Mouse (Mus musculus) liver, embryonic 14.5 days (tissue): ENCODE results near the gene Mgarp. TPM values are rescaled to one million over a fixed set of nuclear protein-coding genes. Genes with fewer than 3 reads are reported as not detected.

Experiments used
- ATAC-seq: fragments of 200-750 bp; cut with Nextera tagmentation; 2 replicates; pipeline ENCODE4 v1.8.0; 2017; ENCODE audit warnings: moderate number of reproducible peaks, mild to moderate bottlenecking, moderate library complexity; ENCODE audit not compliant: insufficient read depth
- DNase-seq, 3 experiments: peaks; one replicate each; pipeline ENCODE4 v3.0.0-alpha.2; 2012 to 2013; ENCODE audit warnings: low read depth in 3 of 3, low spot score in 3 of 3
- H3K27ac ChIP-seq: fragments of 300-500 bp; sonication (generic); 2 replicates; pipeline ENCODE4 v1.5.1; 2014; ENCODE audit warnings: moderate library complexity, mild to moderate bottlenecking, control low read depth, inconsistent platforms
- H3K27me3 ChIP-seq: fragments of 300-500 bp; sonication (generic); 2 replicates; pipeline ENCODE4 v1.6.1; 2014; ENCODE audit warnings: mild to moderate bottlenecking, low read length, moderate library complexity; ENCODE audit not compliant: control insufficient read depth, insufficient read depth
- H3K36me3 ChIP-seq: fragments of 300-500 bp; sonication (generic); replicated peaks from 2 replicates; pipeline ENCODE4 v1.6.1; 2014; ENCODE audit warnings: low read depth; ENCODE audit not compliant: control insufficient read depth, insufficient read depth
- H3K4me1 ChIP-seq, 2 experiments: fragments of 200-500 bp in 1 of 2; fragments of 300-500 bp in 1 of 2; sonication (generic) in 1 of 2; replicated peaks; 2 replicates each; pipeline ENCODE4 v1.6.1; 2012 to 2014; ENCODE audit warnings: antibody characterized with exemption in 1 of 2, inconsistent platforms in 1 of 2, low read length in 1 of 2; ENCODE audit not compliant: control insufficient read depth in 2 of 2, insufficient read depth in 2 of 2
- H3K4me2 ChIP-seq: fragments of 300-500 bp; sonication (generic); 2 replicates; pipeline ENCODE4 v1.6.1; 2014; ENCODE audit warnings: low read depth, mild to moderate bottlenecking, control low read depth, moderate library complexity
- H3K4me3 ChIP-seq, 2 experiments: fragments of 200-500 bp in 1 of 2; fragments of 300-500 bp in 1 of 2; sonication (generic) in 1 of 2; 2 replicates each; pipeline ENCODE4 v1.5.1; 2012 to 2014; ENCODE audit warnings: low read depth in 2 of 2, low read length in 2 of 2, mild to moderate bottlenecking in 2 of 2, control low read depth in 1 of 2, inconsistent platforms in 1 of 2, moderate library complexity in 1 of 2; ENCODE audit not compliant: insufficient read depth in 1 of 2
- H3K9ac ChIP-seq: fragments of 300-500 bp; sonication (generic); replicated peaks from 2 replicates; pipeline ENCODE4 v1.6.1; 2014; ENCODE audit warnings: mild to moderate bottlenecking, control low read depth, moderate library complexity
- H3K9me3 ChIP-seq: fragments of 300-500 bp; sonication (generic); 2 replicates; pipeline ENCODE4 v1.6.1; 2016; ENCODE audit warnings: low read length, mixed read lengths; ENCODE audit not compliant: control insufficient read depth
- CTCF ChIP-seq: IDR thresholded peaks from 2 replicates; pipeline ENCODE4 v1.5.1; 2016; ENCODE audit warnings: antibody characterized with exemption, low read depth, control low read depth
- EP300 ChIP-seq: IDR thresholded peaks from 2 replicates; pipeline ENCODE4 v1.6.1; 2016; ENCODE audit warnings: antibody characterized with exemption, low read depth
- WGBS: fragments of 180-500 bp; shearing (Covaris S2); extraction: QIAGEN DNeasy Blood & Tissue Kit; methylation state at CpG from one replicate; pipeline ENCODE4 v1.1.7; 2014; ENCODE audit not compliant: insufficient replicate concordance; 5-methylcytosine and 5-hydroxymethylcytosine counted together
- polyA plus RNA-seq, 2 experiments: library from polyadenylated mRNA; depleted of rRNA in 1 of 2; stranded (reverse) in 1 of 2; unstranded in 1 of 2; fragments of >200 nt; fragmentation: Nextera tagmentation in 1 of 2; extraction: Ambion mirVana in 1 of 2; gene quantifications; 2 replicates each; pipeline versions ENCODE4 v1.2.1 to v1.2.3; 2012 to 2014

The Mgarp gene
- polyA plus RNA-seq, 2 experiments, result 0.48 to 0.85 TPM

- H3K9ac ChIP-seq, result no peak overlapping the region
- 0 out of 2 replicates have a peak overlapping the region, but pooled peaks have one; percentile 1 for H3K4me2 ChIP-seq
- H3K4me1 ChIP-seq, result peaks cover 16 to 37% of the 10 kb centered on the region in 2 experiments
- no peaks in the 10 kb centered on the region for H3K27me3 ChIP-seq
- no peaks in the 10 kb centered on the region for H3K9me3 ChIP-seq
- TF ChIP-seq CTCF, result no peak
- WGBS, result 34% methylated on average over 9 of the region's 9 CpGs
- no peak overlapping the region for H3K4me3 ChIP-seq
- DNase-seq (no peak), ATAC-seq (no peak)
- H3K36me3 ChIP-seq, result no peaks in the 10 kb centered on the region
- H3K27ac ChIP-seq, result no peak overlapping the region
Measured at GRCm38 (mm10) chr3:51361066-51361465, 35.5 kb downstream of the Mgarp start.

GRCm38 (mm10) chr3:51359558-51360307 is 36.8 kb downstream of the Mgarp start:
- TF ChIP-seq EP300 (0 out of 2 replicates have a peak, but pooled peaks have one; percentile 2), CTCF (no peak)
- no peaks in the 10 kb centered on the region for H3K27me3 ChIP-seq
- no peak overlapping the region for H3K27ac ChIP-seq
- 24% methylated on average over 14 of the region's 14 CpGs for WGBS
- DNase-seq (no peak), ATAC-seq (no peak)
- peak overlapping the region; percentile 14 to 67 for H3K4me3 ChIP-seq
- no peaks in the 10 kb centered on the region for H3K36me3 ChIP-seq
- peaks cover 12 to 26% of the 10 kb centered on the region in 2 experiments for H3K4me1 ChIP-seq
- no peaks in the 10 kb centered on the region for H3K9me3 ChIP-seq
- H3K9ac ChIP-seq, result peak overlapping the region; percentile 13; the same call in 1 of the 2 replicates
- peak overlapping the region; percentile 95 for H3K4me2 ChIP-seq

- TF ChIP-seq CTCF, result no peak
- TF ChIP-seq EP300, result 0 out of 2 replicates have a peak, but pooled peaks have one; percentile 10
- WGBS, result under 1% methylated on average over 50 of the region's 50 CpGs
- peak overlapping the region; percentile 78 for H3K9ac ChIP-seq
- peak overlapping the region; percentile 70 for H3K27ac ChIP-seq
- peaks cover 10 to 22% of the 10 kb centered on the region in 2 experiments for H3K4me1 ChIP-seq
- no peaks in the 10 kb centered on the region for H3K9me3 ChIP-seq
- DNase-seq (peak in 2 of 3 experiments; percentile 66 to 84), ATAC-seq (peak; percentile 78)
- H3K36me3 ChIP-seq, result no peaks in the 10 kb centered on the region
- H3K4me3 ChIP-seq, result peak overlapping the region; percentile 67 to 69
- H3K4me2 ChIP-seq, result peak overlapping the region; percentile 95
- H3K27me3 ChIP-seq, result no peaks in the 10 kb centered on the region
Measured at GRCm38 (mm10) chr3:51358660-51359557, 37.6 kb downstream of the Mgarp start.

GRCm38 (mm10) chr3:51358181-51358580 is 38.4 kb downstream of the Mgarp start:
- H3K27me3 ChIP-seq, result no peaks in the 10 kb centered on the region
- peak overlapping the region; percentile 78 for H3K9ac ChIP-seq
- no peak overlapping the region; the same call in 1 of the 2 replicates for H3K27ac ChIP-seq
- DNase-seq (peak in 2 of 3 experiments; percentile 59 to 74), ATAC-seq (peak; percentile 62)
- under 1% methylated on average over 15 of the region's 15 CpGs for WGBS
- H3K36me3 ChIP-seq, result no peaks in the 10 kb centered on the region
- H3K9me3 ChIP-seq, result no peaks in the 10 kb centered on the region
- peaks cover 10 to 22% of the 10 kb centered on the region in 2 experiments for H3K4me1 ChIP-seq
- H3K4me3 ChIP-seq, result peak overlapping the region; percentile 67 to 69
- peak overlapping the region; percentile 95 for H3K4me2 ChIP-seq
- no peak for TF ChIP-seq CTCF
- no peak for TF ChIP-seq EP300

GRCm38 (mm10) chr3:51357624-51358023 is 38.9 kb downstream of the Mgarp start:
- Histone ChIP-seq H3K36me3 (no peaks in the 10 kb centered on the region), H3K4me1 (peaks cover 10 to 22% of the 10 kb centered on the region in 2 experiments), H3K27ac (no peak overlapping the region), H3K9me3 (no peaks in the 10 kb centered on the region), H3K4me2 (peak overlapping the region; percentile 95), H3K9ac (peak overlapping the region; percentile 32), H3K27me3 (no peaks in the 10 kb centered on the region), H3K4me3 (peak overlapping the region; percentile 67 to 69)
- WGBS, result 8% methylated on average over 14 of the region's 14 CpGs
- DNase-seq (no peak), ATAC-seq (peak; percentile 12; the same call in 1 of the 2 replicates)
- TF ChIP-seq CTCF (no peak), EP300 (no peak)
